Mouse (Mus musculus) urinary bladder, postnatal 36 days (tissue): Measurements from ENCODE around the gene Atad5.

ENCODE experiments used
- DNase-seq, 2 experiments: peaks; one replicate each; pipeline ENCODE4 v3.0.0; 2022; ENCODE audit warnings: low spot score in 2 of 2, mixed read lengths in 1 of 2

The Atad5 gene

GRCm38 (mm10) chr11:80080826-80081728 is 8.1 kb upstream of the Atad5 start, which contains the start of gene Crlf3:
Crlf3 (minus strand) TSS chr11:80080991.
- DNase-seq, result peak; percentile 91 to 93

- DNase-seq, result no peak
Measured at GRCm38 (mm10) chr11:80081786-80082319, 7.3 kb upstream of the Atad5 start.

GRCm38 (mm10) chr11:80085356-80086055 is 3.7 kb upstream of the Atad5 start:
- no peak for DNase-seq

DNA sequence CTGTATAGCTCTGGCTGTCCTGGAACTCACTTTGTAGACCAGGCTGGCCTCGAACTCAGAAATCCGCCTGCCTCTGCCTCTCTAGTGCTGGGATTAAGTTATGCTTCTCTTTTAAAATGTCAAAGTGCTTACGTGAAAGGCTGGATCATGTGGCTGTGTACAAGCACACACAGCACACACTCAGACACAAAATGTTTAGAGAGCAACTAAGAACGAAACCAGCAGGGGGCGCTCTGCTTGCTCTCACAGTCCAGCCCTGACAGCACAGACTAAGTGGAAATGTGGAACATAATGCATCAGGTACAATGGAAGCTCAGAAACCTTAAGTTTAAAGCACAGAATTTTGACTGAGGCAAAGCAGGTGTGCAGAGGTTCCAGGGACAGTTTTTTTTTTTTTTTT is 2.4 kb upstream of the Atad5 start:
- peak; percentile 60 to 80 for DNase-seq

DNA sequence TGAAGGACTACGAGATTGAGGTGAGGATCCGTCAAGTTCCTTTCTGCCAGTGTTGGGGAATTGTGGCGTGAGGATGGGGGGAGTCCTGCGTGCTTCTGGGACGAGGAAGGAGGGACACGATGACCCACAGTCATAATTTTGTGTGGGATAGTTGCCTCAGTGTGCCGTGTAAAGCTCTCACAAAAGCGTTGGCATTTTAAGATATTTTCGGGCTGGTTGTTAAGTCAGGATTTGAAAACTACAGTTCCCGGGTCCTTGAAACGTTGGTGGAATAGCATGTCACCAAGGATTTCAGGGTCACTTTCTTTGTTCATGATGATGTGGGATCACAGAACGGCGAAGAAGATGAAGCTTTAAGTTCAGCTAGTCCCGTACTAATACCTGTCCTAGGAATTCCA is 616 bp downstream of the Atad5 start:
- no peak for DNase-seq

GRCm38 (mm10) chr11:80090555-80091164 is 1.5 kb downstream of the Atad5 start:
- DNase-seq, result no peak

DNA sequence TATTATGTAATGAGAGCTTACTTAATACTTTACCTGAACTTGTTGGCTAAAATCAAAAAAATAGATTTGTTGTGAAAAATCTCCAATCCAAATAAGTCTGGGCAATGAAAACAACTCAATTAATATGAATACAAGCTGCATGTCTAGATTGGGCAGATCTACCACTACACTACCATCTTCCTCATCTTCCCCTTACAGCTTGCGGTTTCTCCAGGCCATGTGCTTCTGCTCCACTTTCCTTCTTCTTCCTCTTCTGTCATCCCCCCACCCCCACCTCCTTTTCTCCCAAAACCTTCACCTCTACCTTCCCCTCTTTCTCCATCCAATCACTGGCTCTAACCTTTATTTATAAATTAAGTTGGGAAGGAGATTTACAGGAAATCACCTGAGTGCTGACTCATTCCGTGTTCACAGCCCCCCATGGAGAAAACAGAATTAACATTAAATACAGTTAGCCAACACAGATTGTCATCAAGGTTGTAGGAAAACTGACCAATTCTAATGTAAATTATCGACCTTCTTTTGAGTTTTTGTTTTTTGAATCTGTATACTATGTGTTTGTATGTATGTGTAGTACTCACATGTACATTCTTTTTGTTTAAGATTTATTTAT is 9.3 kb downstream of the Atad5 start:
- no peak for DNase-seq

DNA sequence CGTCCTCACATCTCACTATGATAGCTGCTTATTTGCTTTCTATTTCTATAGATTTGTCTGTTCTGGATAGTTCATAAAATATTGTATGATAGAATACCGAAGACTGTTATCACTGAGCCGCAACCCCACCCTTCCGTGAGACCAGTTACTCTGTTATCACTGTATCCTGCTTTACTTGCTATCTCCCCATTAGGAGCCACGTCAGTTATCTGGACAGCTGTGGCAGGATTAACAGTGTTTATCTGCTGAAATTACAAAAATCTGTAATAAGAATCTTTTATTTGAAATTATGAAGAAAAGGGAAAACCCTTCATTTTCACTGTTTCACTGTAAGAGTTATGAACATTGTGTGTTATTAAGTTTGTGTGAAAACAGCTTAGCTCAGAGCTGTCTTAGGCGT is 12.1 kb downstream of the Atad5 start:
- DNase-seq, result no peak

DNA sequence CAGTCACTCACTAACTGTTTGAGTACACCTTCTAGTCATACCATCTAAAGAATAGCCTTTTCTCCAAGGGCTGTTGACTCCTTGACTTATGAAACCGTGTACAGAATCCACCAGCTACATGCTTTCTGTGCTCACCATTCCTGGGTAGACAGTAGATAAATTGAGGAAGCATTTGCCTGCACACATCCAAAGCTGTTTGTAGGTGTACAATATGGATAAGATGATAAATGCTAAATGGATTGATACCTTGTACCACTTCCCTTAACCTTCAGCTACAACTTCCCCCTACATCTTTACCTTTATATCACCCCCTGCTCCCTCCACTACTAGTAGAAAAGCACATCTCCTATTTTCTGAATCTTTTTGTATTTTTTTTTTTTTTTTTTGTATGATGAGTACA is 15.2 kb downstream of the Atad5 start:
- DNase-seq, result no peak

- DNase-seq, result no peak
Measured at GRCm38 (mm10) chr11:80116411-80116810, 27.2 kb downstream of the Atad5 start.

DNA sequence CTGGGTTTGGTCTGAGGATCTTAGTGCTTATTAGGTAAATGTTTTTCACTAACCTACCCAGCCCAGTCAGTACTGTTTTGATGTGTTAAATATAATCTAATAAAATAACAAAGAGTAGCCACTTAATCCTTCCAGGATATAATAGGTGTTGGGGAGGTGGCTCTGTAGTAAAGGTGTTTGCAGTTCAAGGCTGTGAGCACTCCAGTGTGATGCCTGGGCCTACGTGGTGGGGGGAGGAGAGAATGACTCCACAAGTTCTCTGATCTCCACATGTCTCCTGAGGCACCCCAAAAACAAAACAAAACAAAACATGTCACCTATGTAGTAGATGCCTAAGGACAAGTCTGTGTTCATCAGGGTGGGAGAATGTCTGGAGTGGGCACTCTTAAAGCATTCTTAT is 42.9 kb downstream of the Atad5 start:
- DNase-seq, result no peak

GRCm38 (mm10) chr11:80134744-80135143 is 45.5 kb downstream of the Atad5 start:
- DNase-seq, result no peak

DNA sequence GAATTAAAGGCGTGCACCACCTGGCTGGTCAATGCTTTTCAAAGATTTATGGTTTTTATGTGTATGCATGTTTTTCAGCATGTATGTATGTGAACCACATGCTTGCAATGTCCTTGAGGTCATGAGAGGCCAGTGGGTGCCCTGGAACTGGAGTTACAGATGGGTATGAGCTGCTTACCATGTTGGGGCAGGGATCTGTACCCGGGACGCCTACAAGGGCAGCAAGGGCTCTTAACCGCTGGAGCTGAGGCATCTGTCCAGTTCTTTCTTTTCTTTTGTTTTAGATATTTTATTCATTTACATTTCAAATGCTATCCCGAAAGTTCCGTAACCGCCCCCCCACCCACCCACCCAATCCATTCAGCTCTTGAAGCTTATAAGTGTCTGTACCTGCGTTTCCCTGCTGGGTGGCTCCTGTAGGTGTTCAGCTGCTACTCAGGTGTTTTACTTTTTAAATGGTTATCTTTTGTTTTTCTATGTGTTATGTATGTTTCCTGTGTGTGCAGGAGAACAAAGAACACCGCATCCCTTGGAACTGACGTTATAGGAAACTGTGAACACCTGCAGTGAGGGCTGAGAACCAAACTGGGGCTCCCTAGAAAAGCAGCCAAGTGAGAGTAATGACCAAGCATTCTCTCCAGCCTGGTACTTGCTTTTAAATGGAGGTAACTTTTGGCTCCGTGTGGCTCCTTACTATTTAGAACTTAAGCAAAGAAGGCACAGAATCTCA is 46.9 kb downstream of the Atad5 start:
- no peak for DNase-seq

- no peak for DNase-seq
Measured at GRCm38 (mm10) chr11:80136786-80137185, 47.6 kb downstream of the Atad5 start.

- DNase-seq, result no peak
Measured at GRCm38 (mm10) chr11:80137773-80138172, 48.6 kb downstream of the Atad5 start.

- peak; percentile 78 to 84 for DNase-seq
Measured at GRCm38 (mm10) chr11:80141825-80142521, 52.8 kb downstream of the Atad5 start, which contains the start of gene Tefm. Tefm (minus strand) TSS chr11:80142175.

GRCm38 (mm10) chr11:80142872-80143271 is 53.7 kb downstream of the Atad5 start:
- no peak for DNase-seq

DNA sequence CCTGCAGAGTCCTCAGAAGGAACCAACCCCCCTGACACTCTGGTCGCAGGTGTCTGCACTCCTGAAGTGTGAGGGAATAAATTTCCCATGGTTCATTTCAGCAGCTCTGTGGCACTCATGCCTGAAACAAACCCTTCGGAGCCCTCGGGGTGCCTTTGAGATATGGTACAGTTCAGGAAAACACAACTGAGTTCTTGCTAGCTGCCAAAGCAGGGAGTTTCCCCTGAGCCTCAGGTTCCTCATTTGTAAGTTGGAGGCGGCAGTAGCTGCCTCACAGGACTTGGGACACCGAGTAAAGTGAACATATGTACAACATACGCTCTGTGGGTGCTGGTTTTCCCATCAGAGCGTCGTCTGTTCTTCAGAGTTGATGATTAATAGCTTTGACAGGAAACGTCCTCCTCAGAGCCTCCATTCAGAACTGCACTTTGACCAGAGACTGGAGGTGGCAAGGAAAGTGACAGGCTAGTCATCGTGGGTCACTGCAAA is 56.6 kb downstream of the Atad5 start:
- no peak for DNase-seq

DNA sequence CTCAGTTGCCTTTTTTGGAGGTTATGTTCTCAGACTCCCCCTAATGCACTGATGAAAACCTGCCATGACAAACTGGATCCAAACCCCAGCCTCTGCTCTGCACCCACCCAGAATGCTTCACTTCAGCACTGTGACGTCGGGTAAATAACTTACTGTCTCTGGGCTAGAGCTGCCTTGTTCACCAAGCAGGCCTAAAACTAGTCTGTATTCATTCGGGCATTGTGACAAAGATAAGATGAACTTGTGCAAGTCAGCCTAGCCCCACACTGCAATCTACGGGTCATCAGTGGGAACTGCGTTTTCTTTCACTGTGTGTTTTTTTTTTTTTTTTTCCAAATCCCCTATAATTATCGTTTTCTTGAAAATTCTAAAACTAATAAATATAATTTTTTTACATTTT is 58.5 kb downstream of the Atad5 start:
- no peak for DNase-seq

DNA sequence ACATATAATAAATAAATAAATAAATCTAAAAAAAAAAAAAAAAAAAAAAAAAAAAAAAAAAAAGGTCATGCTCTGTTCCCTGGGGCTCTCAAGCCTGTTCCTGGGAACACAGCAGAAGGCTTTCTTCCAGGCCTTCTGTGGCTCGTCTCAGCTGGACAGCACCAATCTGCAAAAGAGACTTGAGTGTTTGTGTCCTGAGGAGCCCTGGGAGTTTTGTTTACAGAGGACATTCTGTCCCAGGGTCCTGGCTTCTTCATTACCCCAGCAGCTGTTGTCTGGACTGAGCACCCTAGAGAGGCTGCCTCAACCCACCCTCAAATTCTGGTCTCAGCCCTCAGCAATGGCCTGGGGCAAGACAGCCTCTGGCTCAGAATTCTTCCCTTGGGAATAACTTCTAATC is 59.1 kb downstream of the Atad5 start:
- no peak for DNase-seq
